Mouse (Mus musculus) stomach, embryonic 14.5 days (tissue): ENCODE measurements around the gene Gcn1l1. TPM values are rescaled to one million over a fixed set of nuclear protein-coding genes. Genes with fewer than 3 reads are reported as not detected.

Source experiments
- ATAC-seq: fragments of 200-750 bp; cut with Nextera tagmentation; 2 replicates; pipeline ENCODE4 v1.8.0; 2017; ENCODE audit warnings: low read depth, moderate TSS enrichment; ENCODE audit not compliant: insufficient number of reproducible peaks, insufficient read depth, low FRiP score
- H3K27ac ChIP-seq: fragments of 300-500 bp; sonication (generic); 2 replicates; pipeline ENCODE4 v1.5.1; 2014; ENCODE audit warnings: mild to moderate bottlenecking, low read length, moderate library complexity, mixed read lengths
- H3K27me3 ChIP-seq: fragments of 300-500 bp; sonication (generic); 2 replicates; pipeline ENCODE4 v1.6.1; 2014; ENCODE audit warnings: low read length, control low read depth, mixed read lengths; ENCODE audit not compliant: control insufficient read depth, insufficient read depth
- H3K36me3 ChIP-seq: fragments of 300-500 bp; sonication (generic); 2 replicates; pipeline ENCODE4 v1.6.1; 2014; ENCODE audit warnings: mild to moderate bottlenecking, control low read depth, low read length, moderate library complexity, mixed read lengths; ENCODE audit not compliant: control insufficient read depth, insufficient read depth
- H3K4me1 ChIP-seq: fragments of 300-500 bp; sonication (generic); 2 replicates; pipeline ENCODE4 v1.6.1; 2014; ENCODE audit warnings: low read length, control low read depth, mixed read lengths; ENCODE audit not compliant: control insufficient read depth, insufficient read depth
- H3K4me2 ChIP-seq: fragments of 300-500 bp; sonication (generic); replicated peaks from 2 replicates; pipeline ENCODE4 v1.6.1; 2014; ENCODE audit warnings: low read depth, low read length, control low read depth
- H3K4me3 ChIP-seq: fragments of 300-500 bp; sonication (generic); 2 replicates; pipeline ENCODE4 v1.5.1; 2014; ENCODE audit warnings: low read depth, low read length, control low read depth
- H3K9ac ChIP-seq: fragments of 300-500 bp; sonication (generic); replicated peaks from 2 replicates; pipeline ENCODE4 v1.6.1; 2014; ENCODE audit warnings: low read depth, mild to moderate bottlenecking, control low read depth, low read length, moderate library complexity, mixed read lengths
- H3K9me3 ChIP-seq: fragments of 300-500 bp; sonication (generic); 2 replicates; pipeline ENCODE4 v1.6.1; 2016; ENCODE audit warnings: low read depth, low read length, control low read depth; ENCODE audit not compliant: control insufficient read depth
- WGBS: fragments of 180-500 bp; shearing (Covaris S2); extraction: QIAGEN DNeasy Blood & Tissue Kit; methylation state at CpG from one replicate; pipeline ENCODE4 v1.1.7; 2014; 5-methylcytosine and 5-hydroxymethylcytosine counted together
- microRNA-seq: library from miRNA; unstranded; fragments of <30 nt; microRNA quantifications from one replicate; pipeline ENCODE4, GENCODE M21; 2016
- polyA plus RNA-seq: library from polyadenylated mRNA; unstranded; fragments of >200 nt; fragmentation: Nextera tagmentation; extraction: Ambion mirVana; gene quantifications from 2 replicates; pipeline ENCODE4 v1.2.1, GENCODE M21; 2014

The Gcn1l1 gene
- polyA plus RNA-seq, 1 experiment from 2014 or later: 42.3 TPM

GRCm38 (mm10) chr5:115669974-115670373, 104.9 kb downstream of the Gcn1l1 start:
- 84% methylated on average over 11 of the region's 11 CpGs for WGBS
- Histone ChIP-seq H3K9me3 (no peaks in the 10 kb centered on the region), H3K4me3 (no peak overlapping the region), H3K4me1 (no peaks in the 10 kb centered on the region), H3K9ac (no peak overlapping the region), H3K4me2 (no peak overlapping the region), H3K36me3 (no peaks in the 10 kb centered on the region), H3K27me3 (no peaks in the 10 kb centered on the region), H3K27ac (no peak overlapping the region)
- no peak for ATAC-seq

DNA sequence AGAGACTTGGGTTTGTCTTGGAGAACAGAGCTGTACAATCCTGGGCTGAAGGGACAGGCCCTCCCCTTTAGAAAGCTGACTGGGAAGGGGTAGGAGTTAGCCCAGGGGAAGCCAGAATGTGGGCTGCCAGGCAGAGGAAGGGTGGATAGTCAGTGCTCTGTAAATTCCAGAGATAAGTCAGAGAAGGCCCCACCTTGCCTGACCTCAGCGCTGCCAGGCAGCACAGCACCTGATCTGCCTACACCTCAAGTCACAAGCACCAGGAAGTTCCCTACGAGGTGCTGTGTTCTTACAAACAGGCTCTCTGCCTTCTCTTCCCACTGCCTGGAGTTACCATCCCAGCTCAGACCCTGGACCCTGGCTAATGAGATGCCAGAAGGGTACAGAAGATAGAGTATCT, 105.4 kb downstream of the Gcn1l1 start:
- no peak for ATAC-seq
- no peaks in the 10 kb centered on the region for H3K27me3 ChIP-seq
- 50% methylated on average over 2 of the region's 2 CpGs for WGBS
- H3K36me3 ChIP-seq: no peaks in the 10 kb centered on the region
- H3K4me2 ChIP-seq: no peak overlapping the region
- no peak overlapping the region for H3K9ac ChIP-seq
- H3K27ac ChIP-seq: no peak overlapping the region
- no peaks in the 10 kb centered on the region for H3K9me3 ChIP-seq
- H3K4me1 ChIP-seq: no peaks in the 10 kb centered on the region
- no peak overlapping the region for H3K4me3 ChIP-seq

DNA sequence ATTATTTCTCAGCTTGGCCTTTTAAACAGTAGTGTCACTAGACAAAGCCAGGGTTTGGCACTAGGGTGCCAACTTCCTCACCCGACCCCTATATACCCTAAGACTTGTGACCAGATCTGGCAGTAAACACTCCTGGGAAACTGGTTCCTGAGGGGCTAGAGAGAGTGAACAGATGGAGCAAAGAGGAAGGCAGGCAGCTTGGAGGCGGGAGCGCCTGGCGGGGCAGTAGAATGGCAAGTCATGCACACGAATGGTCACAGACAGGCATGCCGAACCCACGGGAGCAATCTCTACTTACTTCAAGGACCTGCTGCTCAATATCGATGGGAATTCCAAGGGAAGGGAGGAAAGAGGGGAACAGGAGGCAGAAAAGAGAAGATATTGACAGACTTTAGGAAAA, 106.8 kb downstream of the Gcn1l1 start:
- ATAC-seq: no peak
- 75% methylated on average over 8 of the region's 8 CpGs for WGBS
- H3K4me3 ChIP-seq: no peak overlapping the region
- H3K9ac ChIP-seq: no peak overlapping the region
- H3K9me3 ChIP-seq: no peaks in the 10 kb centered on the region
- no peak overlapping the region for H3K4me2 ChIP-seq
- no peak overlapping the region for H3K27ac ChIP-seq
- no peaks in the 10 kb centered on the region for H3K27me3 ChIP-seq
- no peaks in the 10 kb centered on the region for H3K36me3 ChIP-seq
- H3K4me1 ChIP-seq: no peaks in the 10 kb centered on the region

Small RNAs within 50 kb of the gene (microRNA-seq; reads per million reads assigned to microRNA genes)
- gene Mir7029 (not detected), gene Mir7030 (not detected)

Other genes with a start within 250 kb of the Gcn1l1 start
- 218 and 229 TPM in 2 replicates for gene Srsf9, start 238.1 kb upstream of the Gcn1l1 start, polyA plus RNA-seq
- gene Gatc, start 224.1 kb upstream of the Gcn1l1 start, polyA plus RNA-seq: 36.0 and 37.0 TPM in 2 replicates
- 61.3 and 63.8 TPM in 2 replicates for gene Triap1, start 224.0 kb upstream of the Gcn1l1 start, polyA plus RNA-seq
- 898 and 932 TPM in 2 replicates for gene Cox6a1, start 216.3 kb upstream of the Gcn1l1 start, polyA plus RNA-seq
- gene Msi1, start 135.7 kb upstream of the Gcn1l1 start, polyA plus RNA-seq: 15.7 and 17.2 TPM in 2 replicates
- gene Pla2g1b, start 99.0 kb upstream of the Gcn1l1 start, polyA plus RNA-seq: 16.7 and 20.2 TPM in 2 replicates
- gene Sirt4, start 80.5 kb upstream of the Gcn1l1 start, polyA plus RNA-seq: 20.9 and 23.5 TPM in 2 replicates
- 15.9 and 17.7 TPM in 2 replicates for gene Pxn, start 58.6 kb upstream of the Gcn1l1 start, polyA plus RNA-seq
- 1,866 and 1,880 TPM in 2 replicates for gene Rplp0, start 5.8 kb upstream of the Gcn1l1 start, polyA plus RNA-seq
- gene Rab35, start 66.7 kb downstream of the Gcn1l1 start, polyA plus RNA-seq: 12.7 and 14.7 TPM in 2 replicates
- 10.4 and 11.6 TPM in 2 replicates for gene Bicdl1, start 166.4 kb downstream of the Gcn1l1 start, polyA plus RNA-seq